Mouse (Mus musculus) heart, embryonic 14.5 days (tissue): ENCODE results near the gene Asna1. TPM values are rescaled to one million over a fixed set of nuclear protein-coding genes. Genes with fewer than 3 reads are reported as not detected.

ENCODE experiments used
- ATAC-seq: fragments of 200-750 bp; cut with Nextera tagmentation; 2 replicates; pipeline ENCODE4 v1.8.0; 2017; ENCODE audit warnings: low read depth, moderate TSS enrichment; ENCODE audit not compliant: insufficient number of reproducible peaks, insufficient read depth, low FRiP score
- H3K27ac ChIP-seq, 2 experiments: fragments of 200-500 bp in 1 of 2; fragments of 300-500 bp in 1 of 2; sonication (generic) in 1 of 2; replicated peaks in 1 of 2; 2 replicates each; pipeline ENCODE4 v1.5.1; 2012 to 2014; ENCODE audit warnings: low read depth in 2 of 2, low read length in 2 of 2, control low read depth in 1 of 2, mild to moderate bottlenecking in 1 of 2, mixed read lengths in 1 of 2; ENCODE audit not compliant: control insufficient read depth in 1 of 2, insufficient read depth in 1 of 2
- H3K27me3 ChIP-seq: fragments of 300-500 bp; sonication (generic); 2 replicates; pipeline ENCODE4 v1.6.1; 2014; ENCODE audit warnings: mild to moderate bottlenecking, low read length, control low read depth; ENCODE audit not compliant: control insufficient read depth, insufficient read depth
- H3K36me3 ChIP-seq: fragments of 300-500 bp; sonication (generic); 2 replicates; pipeline ENCODE4 v1.6.1; 2014; ENCODE audit warnings: mild to moderate bottlenecking, control low read depth, low read length, mixed read lengths; ENCODE audit not compliant: control insufficient read depth, insufficient read depth
- H3K4me1 ChIP-seq, 2 experiments: fragments of 200-500 bp in 1 of 2; fragments of 300-500 bp in 1 of 2; sonication (generic) in 1 of 2; 2 replicates each; pipeline ENCODE4 v1.6.1; 2012 to 2014; ENCODE audit warnings: low read length in 2 of 2, control low read depth in 1 of 2, mixed read lengths in 1 of 2; ENCODE audit not compliant: control insufficient read depth in 2 of 2, insufficient read depth in 2 of 2
- H3K4me2 ChIP-seq: fragments of 300-500 bp; sonication (generic); 2 replicates; pipeline ENCODE4 v1.6.1; 2014; ENCODE audit warnings: mild to moderate bottlenecking, low read length
- H3K4me3 ChIP-seq, 2 experiments: fragments of 200-500 bp in 1 of 2; fragments of 300-500 bp in 1 of 2; sonication (generic) in 1 of 2; 2 replicates each; pipeline ENCODE4 v1.5.1; 2012 to 2014; ENCODE audit warnings: low read length in 2 of 2, mild to moderate bottlenecking in 2 of 2, control low read depth in 1 of 2, low read depth in 1 of 2, moderate library complexity in 1 of 2; ENCODE audit not compliant: control insufficient read depth in 1 of 2, insufficient read depth in 1 of 2
- H3K9ac ChIP-seq: fragments of 300-500 bp; sonication (generic); 2 replicates; pipeline ENCODE4 v1.6.1; 2014; ENCODE audit warnings: mild to moderate bottlenecking, low read length
- H3K9me3 ChIP-seq: fragments of 300-500 bp; sonication (generic); 2 replicates; pipeline ENCODE4 v1.6.1; 2016; ENCODE audit warnings: low read length, control low read depth; ENCODE audit not compliant: control insufficient read depth
- WGBS: fragments of 180-500 bp; shearing (Covaris S2); extraction: QIAGEN DNeasy Blood & Tissue Kit; methylation state at CpG from one replicate; pipeline ENCODE4 v1.1.7; 2014; 5-methylcytosine and 5-hydroxymethylcytosine counted together
- polyA plus RNA-seq: library from polyadenylated mRNA; unstranded; fragments of >200 nt; fragmentation: Nextera tagmentation; extraction: Ambion mirVana; gene quantifications from 2 replicates; pipeline ENCODE4 v1.2.1, GENCODE M21; 2014

Asna1 gene
- polyA plus RNA-seq, result 91.5 and 109 TPM in 2 replicates

GRCm38 (mm10) chr8:85025098-85025932 is at the start of gene Asna1:
Asna1 (minus strand) TSS chr8:85025281.
- ATAC-seq, result peak; percentile 81
- H3K36me3 ChIP-seq, result peaks cover 53% of the 10 kb centered on the region

GRCm38 (mm10) chr8:85074617-85075016 is 49.5 kb upstream of the Asna1 start:
- Histone ChIP-seq H3K4me1 (peaks cover 5 to 16% of the 10 kb centered on the region in 2 experiments), H3K36me3 (peaks cover 54% of the 10 kb centered on the region), H3K4me2 (no peak overlapping the region), H3K9ac (no peak overlapping the region), H3K4me3 (no peak overlapping the region), H3K27me3 (no peaks in the 10 kb centered on the region), H3K9me3 (no peaks in the 10 kb centered on the region), H3K27ac (no peak overlapping the region)
- ATAC-seq, result no peak
- 84% methylated on average over 10 of the region's 10 CpGs for WGBS

More at GRCm38 (mm10) chr8:85025098-85025932, at the start of gene Asna1:
- 5% methylated on average over 30 of the region's 30 CpGs for WGBS
- Histone ChIP-seq H3K9me3 (no peaks in the 10 kb centered on the region), H3K4me3 (peak within 1 kb of the TSS; percentile 87 to 97), H3K27ac (peak within 1 kb of the TSS; percentile 72 to 84), H3K9ac (peak within 1 kb of the TSS; percentile 88), H3K27me3 (no peaks in the 10 kb centered on the region), H3K4me2 (peak within 1 kb of the TSS; percentile 94), H3K4me1 (peaks cover 11 to 33% of the 10 kb centered on the region in 2 experiments)

- 86% methylated on average over 10 of the region's 10 CpGs for WGBS
- peaks cover 54% of the 10 kb centered on the region for H3K36me3 ChIP-seq
Observed at GRCm38 (mm10) chr8:85074167-85074566, 49.1 kb upstream of the Asna1 start.

GRCm38 (mm10) chr8:85073041-85073612 is 48.0 kb upstream of the Asna1 start:
- Histone ChIP-seq H3K4me2 (no peak overlapping the region), H3K4me3 (no peak overlapping the region), H3K36me3 (peaks cover 44% of the 10 kb centered on the region), H3K9ac (no peak overlapping the region), H3K4me1 (peaks cover 5 to 8% of the 10 kb centered on the region in 2 experiments), H3K9me3 (no peaks in the 10 kb centered on the region), H3K27me3 (no peaks in the 10 kb centered on the region), H3K27ac (no peak overlapping the region)
- WGBS, result 83% methylated on average over 15 of the region's 15 CpGs
- ATAC-seq, result no peak

More at GRCm38 (mm10) chr8:85074167-85074566, 49.1 kb upstream of the Asna1 start:
- no peak for ATAC-seq
- Histone ChIP-seq H3K27ac (no peak overlapping the region), H3K4me2 (no peak overlapping the region), H3K4me1 (peaks cover 5 to 15% of the 10 kb centered on the region in 2 experiments), H3K9ac (no peak overlapping the region), H3K27me3 (no peaks in the 10 kb centered on the region), H3K9me3 (no peaks in the 10 kb centered on the region), H3K4me3 (no peak overlapping the region)

- WGBS, result 31% methylated on average over 9 of the region's 9 CpGs
- peak overlapping the region; percentile 86 for H3K4me2 ChIP-seq
- H3K27ac ChIP-seq, result peak overlapping the region; percentile 36 to 90; a peak in 3 of 4 replicates
- peaks cover 5 to 8% of the 10 kb centered on the region in 2 experiments for H3K4me1 ChIP-seq
- peak overlapping the region; percentile 95 for H3K4me3 ChIP-seq
- ATAC-seq, result no peak
- no peaks in the 10 kb centered on the region for H3K9me3 ChIP-seq
- peak overlapping the region; percentile 92 for H3K9ac ChIP-seq
- H3K36me3 ChIP-seq, result peaks cover 39% of the 10 kb centered on the region
- no peaks in the 10 kb centered on the region for H3K27me3 ChIP-seq
Observed at GRCm38 (mm10) chr8:85072364-85072929, 47.4 kb upstream of the Asna1 start.

- Histone ChIP-seq H3K27ac (peak within 1 kb of the TSS; percentile 90 to 93), H3K9ac (peak within 1 kb of the TSS; percentile 92), H3K4me1 (peaks cover 5 to 8% of the 10 kb centered on the region in 2 experiments), H3K4me3 (peak within 1 kb of the TSS; percentile 95), H3K9me3 (no peaks in the 10 kb centered on the region), H3K27me3 (no peaks in the 10 kb centered on the region), H3K4me2 (peak within 1 kb of the TSS; percentile 86), H3K36me3 (peaks cover 39% of the 10 kb centered on the region)
- WGBS, result under 1% methylated on average over 65 of the region's 68 CpGs
- ATAC-seq, result peak; percentile 82
Observed at GRCm38 (mm10) chr8:85071514-85072281, 46.6 kb upstream of the Asna1 start, which contains the start of gene Dhps. Dhps (plus strand) TSS chr8:85071757.

GRCm38 (mm10) chr8:85071041-85071440 is 46.0 kb upstream of the Asna1 start:
- H3K27me3 ChIP-seq, result no peaks in the 10 kb centered on the region
- WGBS, result 84% methylated on average over 5 of the region's 5 CpGs

More at GRCm38 (mm10) chr8:85071041-85071440, 46.0 kb upstream of the Asna1 start:
- H3K4me1 ChIP-seq, result peaks cover 5 to 8% of the 10 kb centered on the region in 2 experiments
- H3K9ac ChIP-seq, result 0 out of 2 replicates have a peak overlapping the region, but pooled peaks have one; percentile 92
- H3K36me3 ChIP-seq, result peaks cover 39% of the 10 kb centered on the region
- ATAC-seq, result no peak
- H3K4me2 ChIP-seq, result peak overlapping the region; percentile 86
- peak overlapping the region; percentile 25 to 90; a peak in 3 of 4 replicates for H3K27ac ChIP-seq
- H3K9me3 ChIP-seq, result no peaks in the 10 kb centered on the region
- H3K4me3 ChIP-seq, result peak overlapping the region in 1 of 2 experiments; percentile 95; a peak in 3 of 4 replicates
